Mouse (Mus musculus) large intestine, adult 2 months (tissue): Measurements from ENCODE around the gene Cox7a2. TPM values are rescaled to one million over a fixed set of nuclear protein-coding genes. Genes with fewer than 3 reads are reported as not detected.
A peak's percentile ranks its signal among the peaks of the same experiment; 100 is the strongest.

Experiments
- DNase-seq: peaks from one replicate; pipeline ENCODE4 v3.0.0-alpha.2; 2012; ENCODE audit warnings: low read depth, low spot score
- WGBS: fragments of 180-500 bp; shearing (Covaris S2); methylation state at CpG from one replicate; pipeline ENCODE4 v1.1.7; 2018; 5-methylcytosine and 5-hydroxymethylcytosine counted together
- polyA plus RNA-seq: library from polyadenylated mRNA; depleted of rRNA; stranded (reverse); fragments of >200 nt; gene quantifications from 2 replicates; pipeline ENCODE4 v1.2.3, GENCODE M21; 2012; rRNA removed

The Cox7a2 gene
- 524 and 568 TPM in 2 replicates for polyA plus RNA-seq

DNA sequence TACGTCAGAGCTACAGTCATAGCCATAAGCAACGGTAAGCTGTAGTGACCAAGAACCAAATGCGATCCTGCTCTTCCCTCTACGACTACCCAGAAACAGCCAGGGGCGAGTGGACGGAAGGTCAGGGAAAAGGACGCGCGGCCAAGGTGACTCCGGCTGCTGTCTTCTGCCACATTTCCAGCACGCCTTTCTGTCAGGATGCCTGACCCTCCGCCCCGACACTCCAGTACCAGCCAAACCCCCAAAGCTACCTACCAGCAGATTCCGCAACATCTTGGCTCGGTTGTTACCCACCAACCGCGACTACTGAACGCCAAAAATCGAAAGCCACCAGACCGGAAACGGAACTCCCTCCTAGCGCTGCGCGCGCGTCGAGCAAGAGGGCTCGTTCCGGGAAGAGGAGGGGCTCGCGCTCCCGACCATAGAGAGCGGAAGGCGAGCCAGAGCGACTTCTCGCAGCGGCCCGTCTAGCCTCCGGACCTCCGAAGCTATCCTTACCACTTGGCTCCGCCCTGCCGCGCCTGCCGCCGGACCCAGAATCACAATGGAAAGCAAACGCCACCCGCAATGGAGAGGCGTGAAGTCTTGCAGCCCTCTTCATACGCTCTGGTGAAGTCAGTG, at the start of gene Cox7a2:
Cox7a2 (minus strand) TSS at position 494 of the 621 bp plus-strand sequence.
- peak; percentile 87 for DNase-seq
- WGBS, result under 1% methylated on average over 49 of the region's 49 CpGs

DNA sequence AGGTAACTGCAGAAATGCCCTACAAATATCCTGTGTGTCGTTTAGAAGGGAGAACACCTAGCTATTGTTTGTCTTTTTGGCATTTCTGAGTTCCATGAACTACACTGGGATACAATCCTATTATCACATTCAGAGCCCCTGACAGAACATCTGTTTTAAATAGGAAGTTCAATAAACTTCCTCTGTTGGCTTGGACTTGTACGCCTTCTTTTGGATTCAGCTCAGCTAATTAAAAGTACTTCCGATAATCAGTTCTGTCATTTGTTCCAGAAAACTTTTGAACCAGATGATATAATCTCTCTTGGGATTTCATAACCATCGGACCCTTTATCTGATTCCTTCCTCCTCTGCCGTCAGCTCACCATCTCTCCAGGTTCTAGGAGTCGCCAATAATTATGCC, 49.7 kb upstream of the Cox7a2 start:
- 58% methylated on average over 6 of the region's 6 CpGs for WGBS
- DNase-seq, result no peak

DNA sequence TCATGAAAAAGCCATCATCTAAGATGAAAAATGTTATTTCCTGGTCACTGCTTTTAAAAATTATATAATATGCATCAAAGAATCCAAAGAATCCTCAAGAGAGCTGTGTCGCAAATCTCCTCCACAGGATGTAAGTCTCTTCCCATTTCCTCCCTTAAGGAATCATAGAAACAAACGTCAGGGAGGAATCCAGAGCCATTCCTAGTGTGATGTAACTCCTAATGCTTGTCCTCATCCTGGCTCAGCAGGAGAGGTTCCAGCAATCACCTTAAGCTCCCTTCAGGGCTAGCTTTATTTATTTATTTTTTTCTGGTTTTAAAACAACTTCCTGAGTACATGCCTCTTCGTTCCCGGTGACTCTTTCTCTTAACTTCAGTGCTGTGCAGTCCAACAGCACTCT, 47.5 kb upstream of the Cox7a2 start:
- DNase-seq, result no peak
- 45% methylated on average over 4 of the region's 4 CpGs for WGBS

DNA sequence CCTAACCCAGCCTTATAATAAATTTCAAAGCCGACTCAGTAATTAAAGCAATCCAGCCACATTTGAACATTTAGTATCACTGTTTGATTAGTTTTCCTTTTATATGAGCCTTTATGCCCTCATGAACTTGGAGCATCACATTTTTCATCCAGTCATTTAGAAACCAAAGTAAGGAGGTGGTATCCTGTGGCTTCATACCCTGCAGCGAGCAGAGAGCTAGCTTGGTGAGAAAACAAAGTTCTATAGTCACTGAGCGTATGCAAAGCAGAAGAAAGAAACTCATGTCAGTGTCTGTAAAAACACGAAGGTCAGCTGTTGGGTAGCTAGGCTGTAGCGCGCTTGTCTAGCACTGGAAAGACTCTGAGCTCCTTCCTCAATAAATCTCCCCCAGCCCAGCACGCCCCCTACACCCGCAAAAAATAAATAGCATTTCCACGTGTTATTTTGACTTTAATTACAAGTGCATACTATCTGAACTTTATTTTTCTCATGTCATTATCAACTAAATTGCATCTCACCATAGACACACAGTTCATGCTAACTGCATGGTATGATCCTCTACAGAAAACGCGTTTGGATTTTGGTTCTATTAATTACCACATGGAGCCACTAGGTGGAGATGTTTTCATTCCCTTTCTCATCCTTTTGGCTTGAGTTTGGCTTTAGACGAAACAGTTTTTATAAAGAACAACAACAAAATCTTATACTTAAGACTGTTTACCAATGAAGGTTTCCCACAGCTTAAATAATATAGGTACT, 46.8 kb upstream of the Cox7a2 start:
- DNase-seq, result peak; percentile 22
- WGBS, result 43% methylated on average over 12 of the region's 12 CpGs

DNA sequence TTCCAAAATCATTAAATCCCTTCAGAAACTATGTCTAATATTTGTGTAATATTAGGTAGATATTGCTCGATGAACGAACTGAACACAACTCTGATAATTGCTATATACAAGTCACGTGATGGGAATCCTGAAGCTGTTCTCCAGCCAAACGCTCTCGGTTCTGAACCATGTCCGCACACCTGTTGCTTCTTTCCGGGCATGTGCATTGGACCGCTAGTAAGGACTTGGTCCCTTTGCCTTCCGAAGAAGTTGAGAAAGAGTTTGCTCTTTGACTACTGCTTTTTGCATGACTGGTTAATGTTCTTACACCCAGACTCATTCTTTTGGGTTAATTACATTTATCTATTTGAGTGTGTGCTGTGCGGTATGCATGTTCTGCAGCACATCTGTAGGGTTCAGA, 45.7 kb upstream of the Cox7a2 start:
- no peak for DNase-seq

DNA sequence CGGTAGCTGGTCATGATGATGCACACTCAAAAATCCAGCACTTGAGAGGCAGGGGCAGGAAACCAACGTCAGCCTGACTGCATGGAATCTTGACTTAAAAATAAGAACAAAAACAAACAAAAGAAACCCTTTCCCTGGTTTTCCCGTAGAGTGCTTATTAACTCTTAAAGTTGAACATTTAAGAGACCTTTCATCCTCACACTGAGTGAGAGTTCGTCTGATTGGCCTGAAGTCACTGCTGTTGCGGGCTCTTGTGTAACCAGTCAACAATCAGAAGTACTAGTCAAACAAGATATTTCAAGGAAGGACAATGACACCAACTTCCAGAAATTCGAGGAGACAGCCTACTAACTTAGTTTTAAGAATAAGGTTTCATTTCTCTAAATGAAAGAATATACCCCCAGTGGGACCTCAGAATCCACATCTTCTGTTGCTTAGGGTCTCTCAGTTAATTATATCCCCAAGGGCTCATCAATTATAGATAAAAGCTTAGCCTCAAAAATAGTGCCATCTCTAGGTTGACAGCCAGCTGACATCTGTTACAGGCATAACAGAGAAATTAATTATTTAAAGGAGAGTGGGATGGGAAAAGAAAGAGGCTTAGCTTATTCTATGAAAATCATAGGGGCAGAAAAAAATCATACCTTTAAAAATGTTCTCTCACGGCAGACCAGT, 36.9 kb upstream of the Cox7a2 start:
- no peak for DNase-seq

More for the DNA sequence above, 45.7 kb upstream of the Cox7a2 start:
- WGBS, result 87% methylated on average over 10 of the region's 10 CpGs

DNA sequence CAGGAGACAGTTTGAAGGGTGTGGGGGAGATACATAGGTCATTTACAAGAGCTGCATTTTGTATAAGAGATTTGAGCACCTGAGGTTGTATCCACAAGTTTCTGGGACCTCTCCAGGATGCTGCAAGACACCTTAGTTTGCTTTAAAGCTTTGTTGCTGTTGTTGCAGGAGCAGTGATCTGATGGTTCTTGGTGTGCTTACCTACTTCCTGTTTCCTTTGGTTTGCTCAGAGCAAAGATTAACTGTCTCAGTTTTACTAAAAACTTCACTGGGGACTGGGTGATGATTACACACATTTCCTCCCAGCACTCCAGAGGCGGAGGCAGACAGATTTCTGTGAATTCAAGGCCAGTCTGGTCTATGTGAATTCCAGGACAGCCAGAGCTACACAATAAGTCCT, 35.4 kb upstream of the Cox7a2 start:
- DNase-seq, result no peak

More for the DNA sequence above, 36.9 kb upstream of the Cox7a2 start:
- WGBS, result 44% methylated on average over 7 of the region's 7 CpGs

DNA sequence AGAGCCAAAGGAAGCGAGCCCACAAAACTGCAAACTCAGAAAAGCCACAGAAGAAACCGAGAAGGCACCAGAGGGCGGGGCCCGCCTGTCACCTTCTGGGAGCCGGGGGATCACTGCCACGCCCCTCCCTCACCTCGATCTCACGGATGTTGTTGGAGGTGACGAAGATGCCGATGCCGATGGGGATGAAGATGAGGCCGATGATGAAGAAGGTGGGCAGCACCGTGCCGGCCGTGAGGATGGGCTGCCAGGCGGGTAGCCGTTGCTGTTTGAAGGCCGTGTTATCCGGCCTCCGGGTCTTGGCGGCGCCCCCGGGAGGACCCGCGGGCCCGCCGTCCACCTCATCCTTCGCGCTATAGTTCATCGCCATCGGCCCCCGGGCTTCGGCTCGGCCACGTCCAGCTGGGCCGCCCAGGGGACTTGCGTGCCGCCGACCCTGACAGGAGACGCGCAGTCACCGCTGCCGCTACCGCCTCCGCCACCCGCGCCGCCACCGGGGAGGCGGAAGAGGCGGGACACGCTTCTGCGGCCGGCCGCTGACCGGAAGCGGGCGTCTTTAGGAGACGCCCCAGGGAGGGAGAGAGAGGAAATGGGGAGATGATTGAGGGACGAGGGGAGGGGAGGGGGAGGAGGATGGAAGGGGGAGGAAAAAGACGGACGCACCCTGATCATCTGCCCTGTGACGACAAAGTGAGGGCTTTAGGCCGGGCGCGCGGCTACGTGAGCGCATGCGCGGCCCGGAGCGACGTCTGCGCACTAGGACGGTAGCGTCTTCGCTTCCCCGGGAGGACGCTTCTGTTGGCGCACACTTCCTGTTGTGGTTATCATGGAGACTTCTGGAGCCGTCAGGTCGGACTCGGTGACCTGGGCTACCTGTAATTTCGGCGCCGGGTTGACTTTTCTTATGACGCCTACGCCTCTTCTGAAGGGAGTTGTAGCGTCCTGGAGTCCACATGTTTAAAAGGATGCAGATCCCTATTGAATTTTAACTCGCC, 33.5 kb upstream of the Cox7a2 start, which contains the start of gene Tmem30a:
Tmem30a (minus strand) TSS at position 667 of the 995 bp plus-strand sequence.
- peak; percentile 89 for DNase-seq
- under 1% methylated on average over 91 of the region's 91 CpGs for WGBS

More for the DNA sequence above, 35.4 kb upstream of the Cox7a2 start:
- 75% methylated on average over 1 of the region's 1 CpGs for WGBS

DNA sequence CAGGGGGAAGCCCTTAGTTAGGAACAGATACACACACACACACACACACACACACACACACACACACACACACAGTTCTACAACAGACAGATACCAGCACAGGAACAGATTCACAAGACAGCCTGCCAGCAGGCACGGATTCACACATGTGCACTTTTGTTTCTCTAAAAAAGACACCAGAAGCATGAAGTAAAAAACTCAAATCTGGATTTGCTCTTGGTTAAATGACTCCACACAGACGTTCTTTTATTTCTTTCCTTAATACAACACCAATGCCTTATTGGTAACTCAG, 26.1 kb upstream of the Cox7a2 start:
- WGBS, result 37% methylated on average over 2 of the region's 2 CpGs
- no peak for DNase-seq

DNA sequence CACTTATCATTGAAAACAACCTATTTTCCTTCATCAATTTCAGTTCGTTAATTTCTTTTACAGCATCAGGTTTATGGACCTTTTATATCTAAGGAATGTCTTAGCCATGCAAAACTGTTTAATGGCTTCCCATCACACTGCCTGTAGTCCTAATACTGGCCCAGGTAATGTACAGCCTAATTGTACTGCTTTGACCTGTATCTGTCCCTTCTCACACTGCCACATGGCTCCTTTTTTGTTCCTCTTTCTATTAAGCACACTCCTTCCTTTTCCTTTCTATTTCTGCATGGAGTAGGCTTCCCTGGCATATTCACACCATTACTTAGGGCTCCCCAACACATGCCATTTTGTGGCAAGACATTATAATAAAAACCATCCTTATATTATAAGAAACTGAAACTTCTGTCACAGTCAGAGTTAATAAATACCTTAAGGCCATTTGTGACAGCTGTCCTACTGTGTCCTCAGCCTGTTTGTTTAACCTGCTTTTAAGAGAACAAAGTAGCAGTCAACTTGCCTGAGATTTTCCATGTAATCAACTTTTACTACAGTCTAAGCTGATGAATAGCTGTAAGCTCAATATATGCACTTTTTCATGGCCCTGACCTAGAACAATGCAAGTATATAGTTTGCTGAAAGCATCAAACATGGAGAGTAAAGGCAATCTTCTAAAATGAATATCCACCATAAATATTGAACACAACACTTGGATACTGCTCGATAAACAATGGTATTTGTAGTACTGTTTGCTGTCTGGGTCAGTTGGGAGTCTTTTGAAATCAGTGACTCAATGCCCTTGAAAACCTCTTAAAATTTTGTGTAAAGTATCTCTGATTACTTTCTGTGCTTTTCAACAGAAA, 25.5 kb upstream of the Cox7a2 start:
- DNase-seq, result no peak
- 50% methylated on average over 2 of the region's 2 CpGs for WGBS

DNA sequence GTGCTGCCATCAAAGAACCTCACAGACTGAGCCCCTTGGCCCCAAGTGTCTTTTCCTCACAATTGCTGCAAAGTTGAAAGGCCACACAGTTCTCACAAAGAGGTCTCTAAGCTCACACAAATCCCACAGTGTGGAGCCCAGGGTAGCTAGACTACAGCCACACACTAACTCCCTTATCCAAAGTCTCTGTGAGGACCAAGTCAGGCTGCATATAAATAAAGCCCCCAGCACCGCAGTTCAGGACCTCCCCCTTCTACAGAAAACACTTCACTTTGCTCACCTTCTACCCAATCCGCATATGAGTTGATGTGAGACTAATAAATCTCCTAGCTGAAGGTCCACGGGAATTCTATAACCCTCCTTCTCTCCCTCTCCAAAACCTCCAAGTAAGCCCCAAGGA, 24.8 kb upstream of the Cox7a2 start:
- no peak for DNase-seq
- WGBS, result 47% methylated on average over 3 of the region's 3 CpGs

DNA sequence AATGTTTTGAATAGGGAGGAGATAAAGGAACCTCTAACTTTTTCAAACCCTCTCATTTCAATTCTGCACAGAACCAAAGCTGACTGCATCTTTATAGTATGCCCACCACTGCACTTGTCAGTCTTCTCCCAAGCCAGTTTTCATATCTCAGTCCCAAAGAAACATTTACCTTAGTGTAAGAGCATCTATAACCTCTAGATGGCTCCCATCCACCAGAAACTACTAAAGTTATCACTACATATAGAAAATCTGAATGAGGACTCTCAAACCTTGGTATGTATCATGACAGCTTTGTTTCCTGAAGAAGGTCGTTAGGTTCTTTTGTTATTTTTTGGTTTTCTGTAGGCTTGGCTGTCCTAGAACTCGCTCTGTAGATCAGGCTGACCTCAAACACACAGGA, 19.7 kb upstream of the Cox7a2 start:
- no peak for DNase-seq
- WGBS, result 62% methylated on average over 2 of the region's 2 CpGs

DNA sequence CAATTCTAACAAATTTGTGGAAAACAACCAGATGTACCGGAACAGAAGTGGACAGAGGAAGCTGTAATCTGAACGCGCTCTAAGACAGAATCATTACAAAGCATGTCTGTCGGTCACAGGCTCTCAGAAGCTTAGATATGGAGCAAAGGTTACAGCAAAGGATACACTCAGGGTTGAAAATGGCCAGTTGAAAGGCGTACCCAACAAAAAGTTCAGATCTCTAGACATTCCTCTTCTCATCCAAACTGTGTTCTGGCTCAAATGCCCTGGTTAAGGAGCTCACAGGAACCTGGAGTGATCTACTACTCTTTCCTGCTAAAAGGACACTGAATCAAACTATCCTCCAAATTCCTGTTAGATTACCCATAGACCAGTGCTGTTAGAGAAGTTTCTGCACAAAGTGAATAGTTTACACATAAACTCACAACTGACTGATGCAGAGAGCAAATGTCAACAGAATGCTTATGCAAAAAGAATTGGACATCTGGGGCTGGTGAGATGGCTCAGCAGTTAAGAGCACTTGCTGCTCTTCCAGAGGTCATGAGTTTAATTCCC, 7.4 kb upstream of the Cox7a2 start:
- DNase-seq, result no peak
- 88% methylated on average over 5 of the region's 5 CpGs for WGBS

DNA sequence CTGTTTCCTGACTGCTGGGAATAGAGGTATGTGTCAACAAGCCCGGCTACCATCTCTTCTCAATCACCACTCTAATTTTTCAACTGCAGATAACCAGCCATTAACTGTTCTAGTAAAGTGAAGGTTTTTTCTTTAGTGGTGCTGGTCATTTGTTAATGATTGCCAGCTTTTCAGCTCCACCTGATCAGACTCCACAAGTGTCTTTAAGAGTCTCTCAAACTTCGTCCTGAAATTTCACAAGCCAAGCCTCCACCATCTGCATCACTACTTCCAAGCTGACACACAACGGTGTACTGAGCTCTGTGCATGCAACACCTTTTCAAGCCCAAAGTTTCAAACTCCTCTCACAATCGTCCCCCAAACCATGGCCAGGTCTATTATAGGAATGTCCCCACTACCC, 5.7 kb upstream of the Cox7a2 start:
- WGBS, result 57% methylated on average over 4 of the region's 4 CpGs
- DNase-seq, result no peak

DNA sequence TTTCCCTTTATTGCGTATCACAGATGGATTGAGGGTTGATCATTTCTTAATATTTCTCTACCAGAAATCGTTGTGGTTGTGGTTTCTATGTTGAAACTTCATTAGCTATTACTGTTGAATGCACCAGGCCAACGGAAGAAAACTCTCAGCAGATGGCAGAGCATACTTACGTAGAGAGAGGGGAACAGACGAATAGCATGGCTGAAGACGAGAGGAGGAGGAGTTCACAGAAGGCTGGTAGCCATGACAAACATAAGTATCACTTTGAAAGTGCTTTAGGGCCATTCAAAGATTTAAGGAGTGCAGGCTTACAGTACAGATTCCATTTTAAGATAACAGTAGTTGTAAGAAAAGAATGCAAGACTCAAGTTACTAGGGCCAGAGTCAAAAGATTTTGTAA, 2.8 kb upstream of the Cox7a2 start:
- no peak for DNase-seq
- 80% methylated on average over 6 of the region's 6 CpGs for WGBS

DNA sequence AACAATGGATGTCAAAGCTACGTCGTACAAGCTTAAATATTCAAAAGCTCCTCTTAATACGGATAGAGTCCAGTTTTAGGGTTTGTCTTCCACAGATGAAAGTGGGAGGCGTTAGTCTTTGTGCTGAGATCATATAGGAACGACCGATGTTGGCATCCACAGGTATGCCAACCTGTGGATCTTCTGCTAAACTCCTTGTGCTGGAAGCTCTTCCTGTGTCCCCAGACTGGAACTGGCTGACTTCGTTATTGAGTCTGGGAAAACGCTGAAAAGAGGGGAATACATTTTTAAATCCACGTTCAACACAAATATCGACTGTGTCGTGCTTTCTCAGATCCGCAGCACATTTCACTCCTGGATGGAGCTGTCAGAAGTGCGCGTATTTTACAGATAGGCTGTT, 398 bp upstream of the Cox7a2 start:
- DNase-seq, result no peak
- WGBS, result 3% methylated on average over 14 of the region's 14 CpGs

DNA sequence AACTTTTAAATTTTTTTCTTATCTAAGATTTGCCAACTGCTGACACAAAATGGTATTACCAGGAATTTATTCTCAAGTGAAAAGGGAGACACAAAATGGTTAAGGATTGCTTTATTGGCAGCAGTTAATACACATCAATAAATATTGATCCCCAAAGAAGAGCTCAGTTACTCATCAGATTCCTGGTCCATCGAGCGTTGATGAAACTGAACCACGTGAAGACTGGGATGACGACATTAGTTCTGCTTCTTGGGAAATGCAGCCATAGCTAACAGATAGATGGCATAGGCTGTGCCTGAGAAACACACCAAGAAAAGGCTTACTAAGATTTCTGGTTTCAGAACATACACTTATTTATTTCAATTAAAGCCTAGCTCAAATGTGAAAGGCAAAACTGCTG, 4.4 kb downstream of the Cox7a2 start:
- 91% methylated on average over 4 of the region's 4 CpGs for WGBS

DNA sequence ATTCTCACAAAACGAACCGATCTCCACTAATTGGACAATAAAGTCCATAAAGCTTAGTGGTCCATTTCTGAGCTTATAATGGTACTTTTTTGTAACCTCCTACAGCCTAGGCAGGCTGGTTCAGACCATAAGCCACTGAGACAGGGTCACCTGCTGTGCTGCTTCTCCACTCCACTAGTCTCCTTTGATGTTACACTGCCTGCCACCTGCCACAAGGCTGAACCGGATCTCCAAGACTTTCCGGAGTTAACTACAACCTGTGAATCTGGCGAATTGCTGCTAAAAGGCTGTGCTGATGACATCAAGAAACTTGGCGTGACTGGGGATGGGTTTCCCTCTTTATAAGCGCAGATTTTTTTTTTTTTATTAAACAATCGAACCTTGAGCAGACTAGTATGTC, 7.8 kb downstream of the Cox7a2 start:
- 75% methylated on average over 8 of the region's 8 CpGs for WGBS
- DNase-seq, result no peak

More for the DNA sequence above, 4.4 kb downstream of the Cox7a2 start:
- DNase-seq, result no peak
